Mouse (Mus musculus) brain, embryonic 14.5 days (tissue): ENCODE results near the gene Mrm1.

Source experiments
- CTCF ChIP-seq: fragments of 200-500 bp; IDR thresholded peaks from 2 replicates; pipeline ENCODE4 v1.5.1; 2012; ENCODE audit warnings: inconsistent platforms, mild to moderate bottlenecking, moderate library complexity, borderline replicate concordance; ENCODE audit not compliant: insufficient read depth, insufficient read length; ENCODE audit errors: extremely low read depth
- POLR2A ChIP-seq: fragments of 200-500 bp; IDR thresholded peaks from 2 replicates; pipeline ENCODE4 v1.6.1; 2012; ENCODE audit warnings: mild to moderate bottlenecking, inconsistent platforms, borderline replicate concordance; ENCODE audit not compliant: poor library complexity, insufficient read depth, insufficient read length, severe bottlenecking; ENCODE audit errors: extremely low read depth

- TF ChIP-seq CTCF: no peak
- TF ChIP-seq POLR2A: no peak
Measured at GRCm38 (mm10) chr11:84821131-84821770, 1.9 kb upstream of the Mrm1 start.
